8 mouse cellular contexts compared by ENCODE assay signal in genomic region chr11:63131001-63131692, GRCm38 (mm10). TPM values are rescaled to one million over a fixed set of nuclear protein-coding genes. Genes with fewer than 3 reads are reported as not detected.
A peak's percentile ranks its signal among the peaks of the same experiment; 100 is the strongest.
DNase-seq lines count a peak whose midpoint lies in the region; ATAC-seq and TF ChIP-seq lines count a peak whose summit lies in the region.

No protein-coding gene starts in this region.

- H3K4me2 ChIP-seq in lung, embryonic 15.5 days, result peak overlapping the region; percentile 90

- H3K36me3 ChIP-seq in ES-Bruce4 (ENCODE audit: control insufficient read depth, insufficient read depth, low read length, poor library complexity, severe bottlenecking), result no peaks in the 10 kb centered on the region
- peaks cover 9% of the 10 kb centered on the region; the same call in 1 of the 2 replicates for H3K36me3 ChIP-seq in lung, embryonic 15.5 days

- TF ChIP-seq POLR2A in ES-Bruce4 (IDR thresholded peaks at IDR 0.05; ENCODE audit: insufficient read depth, low read length), result no peak
- TF ChIP-seq POLR2A in bone marrow macrophage, adult 2 months (IDR thresholded peaks at IDR 0.05; ENCODE audit: borderline replicate concordance, low read depth, low read length), result 0 out of 2 replicates have a peak, but pooled peaks have one; percentile 52

- TF ChIP-seq EP300 in ES-Bruce4 (IDR thresholded peaks at IDR 0.05; ENCODE audit: insufficient read depth, low read depth, low read length), result no peak

- H3K4me3 ChIP-seq in ES-Bruce4 (ENCODE audit: low read depth, low read length), result 0 out of 2 replicates have a peak overlapping the region, but pooled peaks have one; percentile 5
- peak overlapping the region; percentile 99 for H3K4me3 ChIP-seq in bone marrow macrophage, adult 2 months (ENCODE audit: insufficient read depth, low read length)
- H3K4me3 ChIP-seq in lung, embryonic 15.5 days, result peak overlapping the region; percentile 65

- no peak for TF ChIP-seq CTCF in ES-Bruce4 (IDR thresholded peaks at IDR 0.05; ENCODE audit: low read depth, low read length)
- TF ChIP-seq CTCF in bone marrow macrophage, adult 2 months (IDR thresholded peaks at IDR 0.05; ENCODE audit: low read depth, low read length), result no peak

- peak; percentile 62 for ATAC-seq in lung, embryonic 15.5 days (ENCODE audit: borderline replicate concordance, extremely low read depth, low FRiP score, low TSS enrichment)
- no peak for ATAC-seq in cerebellum, adult (ENCODE audit: insufficient number of reproducible peaks, low FRiP score, low TSS enrichment)

- DNase-seq in heart, adult 18-20 months, result peak; percentile 87 to 91
- DNase-seq in kidney, adult 8-10 months, result peak; percentile 35 to 47
- DNase-seq in retina, postnatal 1 day, result peak; percentile 72
- DNase-seq in natural killer cell, adult 2 months (ENCODE audit: low spot score in 2 of 2), result no peak

- H3K9ac ChIP-seq in ES-Bruce4 (ENCODE audit: low read depth, poor library complexity, severe bottlenecking), result no peak overlapping the region
- H3K9ac ChIP-seq in lung, embryonic 15.5 days, result peak overlapping the region; percentile 80

- 5% methylated on average over 33 of the region's 33 CpGs for WGBS in lung, embryonic 15.5 days

- no peak overlapping the region for H3K27ac ChIP-seq in ES-Bruce4 (ENCODE audit: insufficient read depth, low read length)
- H3K27ac ChIP-seq in bone marrow macrophage, adult 2 months (ENCODE audit: insufficient read depth, low read depth, low read length), result peak overlapping the region; percentile 98
- H3K27ac ChIP-seq in lung, embryonic 15.5 days, result peak overlapping the region; percentile 98

- H3K4me1 ChIP-seq in ES-Bruce4 (ENCODE audit: control insufficient read depth, insufficient read depth, low read length), result peaks cover 2% of the 10 kb centered on the region
- H3K4me1 ChIP-seq in bone marrow macrophage, adult 2 months (ENCODE audit: control insufficient read depth, insufficient read depth, low read length), result peaks cover 39% of the 10 kb centered on the region
- H3K4me1 ChIP-seq in lung, embryonic 15.5 days, result peaks cover 52% of the 10 kb centered on the region

- H3K27me3 ChIP-seq in ES-Bruce4 (ENCODE audit: control insufficient read depth, insufficient read depth, low read length, poor library complexity, severe bottlenecking), result 0 out of 2 replicates have a peak, but pooled peaks cover 8% of the 10 kb centered on the region
- H3K27me3 ChIP-seq in lung, embryonic 15.5 days, result peaks cover 4% of the 10 kb centered on the region

- no peaks in the 10 kb centered on the region for H3K9me3 ChIP-seq in ES-Bruce4 (replicated peaks; ENCODE audit: control insufficient read depth, insufficient read depth, low read length, poor library complexity, severe bottlenecking)
- no peaks in the 10 kb centered on the region for H3K9me3 ChIP-seq in lung, embryonic 15.5 days

RNA-seq across cellular contexts. Expression of gene Pmp22, which starts 2.4 kb away (rescaled TPM):
- 55.0 and 57.8 TPM in 2 replicates for polyA plus RNA-seq in ES-Bruce4 (2011; ENCODE audit: insufficient read depth, insufficient read length, low read depth, missing spikeins)
- 336 and 347 TPM in 2 replicates for polyA plus RNA-seq in bone marrow macrophage, adult 2 months (2012; ENCODE audit: insufficient read depth, insufficient read length, missing spikeins)
- 10 to 100 TPM; 37.4 to 40.8 TPM for total RNA-seq in heart, adult 18-20 months (2021)
- 238 and 261 TPM in 2 replicates for polyA plus RNA-seq in lung, embryonic 15.5 days (2015; fragmentation: Nextera tagmentation; extraction: Ambion mirVana)

Comparison
In these comparisons a context has a peak if more than half of its experiments do, and no peak if none do; other contexts are left out.
1. H3K4me3 ChIP-seq: peak in every context shown above with its lines; median percentile 99 in bone marrow macrophage, adult 2 months; 65 in lung, embryonic 15.5 days; 5 in ES-Bruce4.
2. DNase-seq: peak in heart, adult 18-20 months (2 of 2), kidney, adult 8-10 months (2 of 2) and retina, postnatal 1 day (single experiment); none in natural killer cell, adult 2 months (0 of 2).